Mouse (Mus musculus) lung, postnatal 0 days (tissue): ENCODE measurements at regions not wholly inside any gene's neighbourhood (a gene's known extent, or its start where the extent isn't known, plus 50 kb on each side); places are given as distances from the start of the nearest gene placed in this dataset.
A peak's percentile ranks its signal among the peaks of the same experiment; 100 is the strongest.

Experiments used
- ATAC-seq: fragments of 200-750 bp; cut with Nextera tagmentation; 2 replicates; pipeline ENCODE4 v1.8.0; 2017; ENCODE audit warnings: moderate library complexity
- DNase-seq: peaks from one replicate; pipeline ENCODE4 v3.0.0-alpha.2; 2016; ENCODE audit warnings: low spot score
- H3K27ac ChIP-seq: fragments of 300-500 bp; sonication (generic); 2 replicates; pipeline ENCODE4 v1.5.1; 2014; ENCODE audit warnings: antibody characterized with exemption, mild to moderate bottlenecking, low read length, mixed read lengths
- H3K27me3 ChIP-seq: fragments of 300-500 bp; sonication (generic); replicated peaks from 2 replicates; pipeline ENCODE4 v1.6.1; 2014; ENCODE audit warnings: low read length, mixed read lengths; ENCODE audit not compliant: insufficient read depth
- H3K36me3 ChIP-seq: fragments of 300-500 bp; sonication (generic); 2 replicates; pipeline ENCODE4 v1.6.1; 2014; ENCODE audit warnings: low read length, mixed read lengths; ENCODE audit not compliant: insufficient read depth
- H3K4me1 ChIP-seq: fragments of 300-500 bp; sonication (generic); 2 replicates; pipeline ENCODE4 v1.6.1; 2014; ENCODE audit warnings: antibody characterized with exemption, low read depth, low read length, mixed read lengths; ENCODE audit not compliant: insufficient read depth
- H3K4me2 ChIP-seq: fragments of 300-500 bp; sonication (generic); replicated peaks from 2 replicates; pipeline ENCODE4 v1.6.1; 2014; ENCODE audit warnings: low read depth, mild to moderate bottlenecking, low read length, moderate library complexity, mixed read lengths
- H3K4me3 ChIP-seq: fragments of 300-500 bp; sonication (generic); 2 replicates; pipeline ENCODE4 v1.5.1; 2014; ENCODE audit warnings: low read depth, low read length
- H3K9ac ChIP-seq: fragments of 300-500 bp; sonication (generic); replicated peaks from 2 replicates; pipeline ENCODE4 v1.6.1; 2014; ENCODE audit warnings: low read depth, mild to moderate bottlenecking
- H3K9me3 ChIP-seq: fragments of 300-500 bp; sonication (generic); 2 replicates; pipeline ENCODE4 v1.6.1; 2016; ENCODE audit warnings: low read length, mixed read lengths
- CTCF ChIP-seq: IDR thresholded peaks from 2 replicates; pipeline ENCODE4 v1.5.1; 2016; ENCODE audit warnings: antibody characterized with exemption, mild to moderate bottlenecking
- EP300 ChIP-seq: IDR thresholded peaks from 2 replicates; pipeline ENCODE4 v1.6.1; 2016; ENCODE audit warnings: antibody characterized with exemption, mild to moderate bottlenecking, control low read depth
- WGBS: fragments of 180-500 bp; shearing (Covaris S2); extraction: QIAGEN DNeasy Blood & Tissue Kit; methylation state at CpG from one replicate; pipeline ENCODE4 v1.1.7; 2014; 5-methylcytosine and 5-hydroxymethylcytosine counted together

DNA sequence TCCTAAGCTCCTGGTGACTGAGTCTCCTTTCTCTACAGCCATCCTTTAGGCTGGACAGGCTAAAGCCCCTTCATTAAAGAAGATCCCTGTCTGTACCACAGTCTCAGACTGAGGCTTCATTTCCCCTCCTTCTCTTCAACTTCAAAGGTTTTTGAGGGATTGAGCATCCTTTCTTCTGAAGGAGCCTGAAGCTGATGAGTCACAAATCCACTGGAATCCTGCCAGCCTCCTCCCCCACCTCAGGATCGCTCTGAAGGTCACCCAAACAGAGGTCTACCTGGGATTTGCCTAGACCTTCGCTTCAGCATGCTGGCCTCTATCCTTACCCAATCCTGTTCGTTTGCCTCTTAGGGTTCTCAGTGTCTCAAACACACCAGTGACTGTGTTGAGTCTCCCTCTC is 57.7 kb upstream of the Ror1 start:
- H3K9ac ChIP-seq = no peak overlapping the region
- H3K9me3 ChIP-seq = no peaks in the 10 kb centered on the region
- H3K36me3 ChIP-seq = no peaks in the 10 kb centered on the region
- no peaks in the 10 kb centered on the region for H3K27me3 ChIP-seq
- DNase-seq (no peak), ATAC-seq (no peak)
- H3K4me1 ChIP-seq = peaks cover 4% of the 10 kb centered on the region; the same call in 1 of the 2 replicates
- 52% methylated on average over 3 of the region's 3 CpGs for WGBS
- no peak overlapping the region for H3K4me2 ChIP-seq
- no peak overlapping the region for H3K4me3 ChIP-seq
- TF ChIP-seq EP300 = no peak
- TF ChIP-seq CTCF = no peak
- H3K27ac ChIP-seq = no peak overlapping the region

DNA sequence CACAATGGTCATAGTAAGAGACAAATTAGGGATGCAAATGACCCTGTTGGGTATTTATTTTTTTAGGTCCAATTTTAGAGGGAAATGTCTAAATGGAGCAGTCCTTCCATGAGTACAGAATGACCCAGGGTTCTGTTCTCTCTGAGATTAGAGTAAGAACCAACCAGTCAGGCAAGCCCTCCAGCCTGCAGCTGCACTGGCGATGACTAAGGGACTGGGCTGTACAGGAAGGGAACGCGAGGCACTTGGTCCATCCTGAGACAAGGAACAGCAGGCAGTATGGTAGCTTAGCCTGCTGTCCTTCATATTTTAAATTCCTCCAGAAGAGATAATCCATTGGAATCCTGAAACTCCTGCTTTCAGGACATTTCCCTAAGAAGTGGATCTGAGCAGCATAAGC is 55.9 kb upstream of the Ror1 start:
- Histone ChIP-seq H3K9me3 (no peaks in the 10 kb centered on the region), H3K4me2 (no peak overlapping the region), H3K27ac (no peak overlapping the region), H3K9ac (no peak overlapping the region), H3K36me3 (no peaks in the 10 kb centered on the region), H3K4me3 (no peak overlapping the region), H3K4me1 (peaks cover 4% of the 10 kb centered on the region; the same call in 1 of the 2 replicates), H3K27me3 (no peaks in the 10 kb centered on the region)
- no peak for ATAC-seq
- 81% methylated on average over 3 of the region's 3 CpGs for WGBS
- DNase-seq = no peak
- TF ChIP-seq CTCF (no peak), EP300 (no peak)

DNA sequence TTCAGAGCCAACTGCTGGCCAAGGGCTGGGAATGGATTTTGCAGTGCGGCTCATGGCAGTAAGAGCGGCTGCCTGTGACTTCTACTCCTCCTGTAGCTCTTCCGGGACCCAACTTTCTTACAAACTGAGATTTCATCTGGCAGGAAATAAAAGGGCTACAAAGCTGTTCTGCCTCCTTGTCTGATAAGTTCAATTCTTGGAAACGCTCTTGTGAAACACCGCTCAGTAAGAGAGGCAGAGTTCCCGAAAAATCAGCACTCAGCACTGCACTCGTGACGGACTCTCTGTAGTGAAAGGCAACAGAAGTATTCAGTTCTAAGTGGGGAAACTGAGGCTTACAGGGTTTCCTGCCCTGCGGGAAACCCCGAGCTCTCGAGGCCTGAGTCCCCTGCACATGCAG is 53.6 kb upstream of the Ror1 start:
- ATAC-seq = peak; percentile 67
- H3K9ac ChIP-seq = no peak overlapping the region
- H3K27me3 ChIP-seq = no peaks in the 10 kb centered on the region
- H3K36me3 ChIP-seq = no peaks in the 10 kb centered on the region
- peak overlapping the region; percentile 84 for H3K27ac ChIP-seq
- DNase-seq = peak; percentile 84
- no peaks in the 10 kb centered on the region; the same call in 1 of the 2 replicates for H3K4me1 ChIP-seq
- peak overlapping the region; percentile 48 for H3K4me2 ChIP-seq
- H3K4me3 ChIP-seq = peak overlapping the region; percentile 21; the same call in 1 of the 2 replicates
- TF ChIP-seq EP300 = peak; percentile 61
- TF ChIP-seq CTCF = no peak
- WGBS = 26% methylated on average over 11 of the region's 11 CpGs
- no peaks in the 10 kb centered on the region for H3K9me3 ChIP-seq

DNA sequence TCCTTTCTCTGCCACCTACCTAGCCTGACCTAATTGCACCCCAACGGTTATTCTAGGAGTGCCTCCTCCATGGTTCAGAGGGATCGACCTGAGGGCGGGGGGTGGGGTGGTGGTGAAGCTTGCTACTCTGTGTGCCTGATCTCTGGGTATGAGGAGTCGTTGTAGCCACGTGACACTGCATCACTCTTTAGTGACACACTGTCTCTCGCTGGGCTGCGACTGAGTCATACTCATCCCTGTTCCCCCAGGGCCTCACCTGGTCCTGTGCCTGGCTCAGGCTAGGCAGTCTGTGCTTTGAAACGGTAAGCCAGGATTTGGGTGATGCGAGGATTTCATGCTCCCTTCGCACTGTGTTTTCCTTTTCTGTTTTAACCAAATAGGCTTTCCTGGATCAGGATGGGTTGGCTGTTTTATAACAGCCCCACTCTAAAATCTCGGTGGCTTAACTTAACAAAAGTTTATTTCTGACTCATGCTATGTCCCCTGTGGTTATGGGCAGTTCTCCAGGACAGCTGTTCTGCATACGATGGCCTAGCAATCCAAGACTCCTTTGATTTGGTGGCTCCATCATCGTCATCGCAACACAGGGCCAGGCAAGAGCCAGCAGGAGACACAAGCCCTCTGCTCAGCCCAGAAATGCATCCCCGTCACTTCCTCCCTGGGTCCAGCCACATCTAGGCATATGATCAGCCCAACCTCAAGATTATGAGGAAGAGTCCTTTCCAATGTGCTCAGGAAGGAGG is 50.3 kb upstream of the Ror1 start:
- 65% methylated on average over 15 of the region's 15 CpGs for WGBS
- Histone ChIP-seq H3K9me3 (no peaks in the 10 kb centered on the region), H3K27ac (no peak overlapping the region)

More for the DNA sequence above, 50.3 kb upstream of the Ror1 start:
- no peaks in the 10 kb centered on the region; the same call in 1 of the 2 replicates for H3K4me1 ChIP-seq
- H3K27me3 ChIP-seq = no peaks in the 10 kb centered on the region
- no peak for TF ChIP-seq EP300
- no peak for TF ChIP-seq CTCF
- DNase-seq (peak; percentile 72), ATAC-seq (peak; percentile 59)
- H3K4me3 ChIP-seq = no peak overlapping the region
- H3K36me3 ChIP-seq = no peaks in the 10 kb centered on the region
- H3K9ac ChIP-seq = no peak overlapping the region
- no peak overlapping the region for H3K4me2 ChIP-seq
